Mouse (Mus musculus): Measurements from ENCODE around the gene Tenm4.

DNA sequence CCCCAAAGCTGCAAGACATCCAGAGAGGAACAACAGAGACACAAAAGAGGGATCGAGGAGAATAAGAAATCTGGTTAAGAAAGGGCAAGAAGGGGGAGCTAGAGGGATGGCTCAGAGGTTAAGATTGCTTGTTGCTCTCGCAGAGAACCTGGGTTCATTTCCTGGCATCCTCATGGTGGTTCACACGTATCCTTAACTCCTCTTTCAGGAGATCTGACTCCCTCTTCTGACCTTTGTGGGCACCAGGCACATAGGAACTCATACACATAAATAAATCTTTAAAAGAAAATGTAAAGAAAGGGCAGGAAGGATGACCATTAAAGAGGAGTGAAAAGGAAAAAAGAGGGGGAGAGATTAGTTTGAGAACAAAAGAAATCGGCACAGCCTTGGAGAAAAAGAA is 18.6 kb upstream of the Tenm4 start:
- TF ChIP-seq CTCF (IDR thresholded peaks at IDR 0.05; ENCODE audit: low read depth) (no peak), EP300 (IDR thresholded peaks at IDR 0.05; ENCODE audit: low read depth) (no peak)

All from liver, postnatal 0 days (tissue).